ENCODE assay signal across 8 mouse cellular contexts in genomic region chr11:113648690-113649352, GRCm38 (mm10). TPM values are rescaled to one million over a fixed set of nuclear protein-coding genes. Genes with fewer than 3 reads are reported as not detected.
DNase-seq lines count a peak whose midpoint lies in the region; ATAC-seq and TF ChIP-seq lines count a peak whose summit lies in the region.

Gene Cog1 (plus strand): TSS chr11:113649169.

- H3K36me3 ChIP-seq in embryonic facial prominence, embryonic 14.5 days (ENCODE audit: control insufficient read depth, insufficient read depth, low read length), result peaks cover 24% of the 10 kb centered on the region
- peaks cover 24% of the 10 kb centered on the region for H3K36me3 ChIP-seq in heart, embryonic 13.5 days
- peaks cover 21% of the 10 kb centered on the region for H3K36me3 ChIP-seq in midbrain, postnatal 0 days (ENCODE audit: insufficient read depth, low read length)

- no peak for TF ChIP-seq POLR2A in cerebellum, adult 2 months (IDR thresholded peaks at IDR 0.05; ENCODE audit: borderline replicate concordance, insufficient read depth, low read length)

- no peak for TF ChIP-seq CTCF in cerebellum, adult 2 months (IDR thresholded peaks at IDR 0.05; ENCODE audit: borderline replicate concordance, insufficient read depth, low read depth, low read length)
- TF ChIP-seq CTCF in midbrain, postnatal 0 days (IDR thresholded peaks at IDR 0.05), result no peak

- peaks cover 11% of the 10 kb centered on the region for H3K4me1 ChIP-seq in cerebellum, adult 2 months (ENCODE audit: control insufficient read depth, insufficient read depth, low read length)
- peaks cover 14% of the 10 kb centered on the region for H3K4me1 ChIP-seq in embryonic facial prominence, embryonic 14.5 days (ENCODE audit: control insufficient read depth, insufficient read depth, low read length)
- peaks cover 25% of the 10 kb centered on the region for H3K4me1 ChIP-seq in heart, embryonic 13.5 days
- peaks cover 9% of the 10 kb centered on the region; the same call in 1 of the 2 replicates for H3K4me1 ChIP-seq in midbrain, postnatal 0 days (ENCODE audit: insufficient read depth, low read length)

- peak within 1 kb of the TSS; percentile 96 for H3K9ac ChIP-seq in embryonic facial prominence, embryonic 14.5 days (ENCODE audit: low read depth, low read length)
- H3K9ac ChIP-seq in heart, embryonic 13.5 days, result peak within 1 kb of the TSS; percentile 97
- H3K9ac ChIP-seq in midbrain, postnatal 0 days (replicated peaks; ENCODE audit: low read length, poor library complexity, severe bottlenecking), result peak within 1 kb of the TSS; percentile 93

- peak within 1 kb of the TSS; percentile 74 for H3K27ac ChIP-seq in cerebellum, adult 2 months (ENCODE audit: insufficient read depth, low read length)
- peak within 1 kb of the TSS; percentile 87 for H3K27ac ChIP-seq in embryonic facial prominence, embryonic 14.5 days (replicated peaks; ENCODE audit: low read depth, low read length)
- peak within 1 kb of the TSS; percentile 85 for H3K27ac ChIP-seq in heart, embryonic 13.5 days (replicated peaks)
- H3K27ac ChIP-seq in midbrain, postnatal 0 days (ENCODE audit: low read depth, low read length), result peak within 1 kb of the TSS; percentile 89

- H3K4me2 ChIP-seq in embryonic facial prominence, embryonic 14.5 days (ENCODE audit: low read depth, low read length), result peak within 1 kb of the TSS; percentile 66
- H3K4me2 ChIP-seq in heart, embryonic 13.5 days, result peak within 1 kb of the TSS; percentile 85
- H3K4me2 ChIP-seq in midbrain, postnatal 0 days (ENCODE audit: low read depth, low read length, poor library complexity, severe bottlenecking), result peak within 1 kb of the TSS; percentile 66

- DNase-seq in cerebellum, adult 2 months, result peak in 1 of 2 experiments; percentile 32
- DNase-seq in cerebellum, adult 18-20 months, result no peak
- DNase-seq in CD4-positive helper T cell, adult 2 months (ENCODE audit: low read depth, low spot score), result peak; percentile 14
- no peak for DNase-seq in embryonic facial prominence, embryonic 14.5 days (ENCODE audit: low spot score)
- no peak for DNase-seq in left cerebral cortex, postnatal 10 days (ENCODE audit: extremely low spot score in 1 of 2, low spot score in 2 of 2)
- no peak for DNase-seq in midbrain, postnatal 0 days (ENCODE audit: low spot score)
- DNase-seq in adipocyte (ENCODE audit: low spot score), result no peak

- intact Hi-C loops in left cerebral cortex, postnatal 10 days (cut with DNase I), result no loop called here

- H3K27me3 ChIP-seq in cerebellum, adult 2 months (ENCODE audit: control insufficient read depth, insufficient read depth, low read length), result no peaks in the 10 kb centered on the region
- H3K27me3 ChIP-seq in embryonic facial prominence, embryonic 14.5 days (replicated peaks; ENCODE audit: control insufficient read depth, insufficient read depth, low read length), result no peaks in the 10 kb centered on the region
- H3K27me3 ChIP-seq in heart, embryonic 13.5 days (replicated peaks), result no peaks in the 10 kb centered on the region
- H3K27me3 ChIP-seq in midbrain, postnatal 0 days (ENCODE audit: insufficient read depth, low read length), result no peaks in the 10 kb centered on the region

- 0 out of 2 replicates have a peak, but pooled peaks cover 5% of the 10 kb centered on the region for H3K9me3 ChIP-seq in embryonic facial prominence, embryonic 14.5 days (ENCODE audit: control insufficient read depth, low read length)
- no peaks in the 10 kb centered on the region for H3K9me3 ChIP-seq in heart, embryonic 13.5 days
- H3K9me3 ChIP-seq in midbrain, postnatal 0 days (ENCODE audit: low read length), result no peaks in the 10 kb centered on the region

- 36% methylated on average over 26 of the region's 26 CpGs for WGBS in cerebellum, adult 2 months
- 40% methylated on average over 26 of the region's 26 CpGs for WGBS in embryonic facial prominence, embryonic 14.5 days
- WGBS in heart, embryonic 13.5 days, result 41% methylated on average over 26 of the region's 26 CpGs
- WGBS in midbrain, postnatal 0 days, result 41% methylated on average over 26 of the region's 26 CpGs

- no peak for ATAC-seq in embryonic facial prominence, embryonic 14.5 days (ENCODE audit: low read depth)
- no peak for ATAC-seq in heart, embryonic 13.5 days (ENCODE audit: extremely low read depth, insufficient number of reproducible peaks, low FRiP score, low TSS enrichment)
- ATAC-seq in midbrain, postnatal 0 days (ENCODE audit: low FRiP score), result no peak

- peak within 1 kb of the TSS; percentile 78 for H3K4me3 ChIP-seq in cerebellum, adult 2 months (replicated peaks; ENCODE audit: insufficient read depth, low read depth, low read length)
- peak within 1 kb of the TSS; percentile 96 for H3K4me3 ChIP-seq in embryonic facial prominence, embryonic 14.5 days (ENCODE audit: low read depth, low read length)
- peak within 1 kb of the TSS; percentile 91 for H3K4me3 ChIP-seq in heart, embryonic 13.5 days
- peak within 1 kb of the TSS; percentile 96 for H3K4me3 ChIP-seq in midbrain, postnatal 0 days (ENCODE audit: low read depth, low read length)

RNA-seq across cellular contexts. Expression of gene Cog1, which starts in this region (rescaled TPM):
- polyA plus RNA-seq in cerebellum, adult 2 months (2012; rRNA removed), result 84.0 and 87.5 TPM in 2 replicates
- polyA plus RNA-seq in embryonic facial prominence, embryonic 14.5 days (2014; fragmentation: Nextera tagmentation; extraction: Ambion mirVana), result 23.4 and 27.7 TPM in 2 replicates
- 15.5 and 16.6 TPM in 2 replicates for polyA plus RNA-seq in heart, embryonic 13.5 days (2015; fragmentation: Nextera tagmentation; extraction: Ambion mirVana)
- total RNA-seq in left cerebral cortex, postnatal 10 days (2021), result 10 to 100 TPM; 38.0 to 38.2 TPM
- 55.8 and 59.0 TPM in 2 replicates for total RNA-seq in midbrain, postnatal 0 days (2014; rRNA removed)
- 28.3 and 31.3 TPM in 2 replicates for polyA plus RNA-seq in midbrain, postnatal 0 days (2015; fragmentation: Nextera tagmentation; extraction: Ambion mirVana)
